Mouse (Mus musculus) frontal cortex, postnatal 14 days (tissue): ENCODE data around the gene Atp1a1.
A peak's percentile ranks its signal among the peaks of the same experiment; 100 is the strongest.

Experiments used
- DNase-seq, 2 experiments: peaks; one replicate each; pipeline ENCODE4 v3.0.0; 2022; ENCODE audit warnings: low spot score in 2 of 2

The Atp1a1 gene

DNA sequence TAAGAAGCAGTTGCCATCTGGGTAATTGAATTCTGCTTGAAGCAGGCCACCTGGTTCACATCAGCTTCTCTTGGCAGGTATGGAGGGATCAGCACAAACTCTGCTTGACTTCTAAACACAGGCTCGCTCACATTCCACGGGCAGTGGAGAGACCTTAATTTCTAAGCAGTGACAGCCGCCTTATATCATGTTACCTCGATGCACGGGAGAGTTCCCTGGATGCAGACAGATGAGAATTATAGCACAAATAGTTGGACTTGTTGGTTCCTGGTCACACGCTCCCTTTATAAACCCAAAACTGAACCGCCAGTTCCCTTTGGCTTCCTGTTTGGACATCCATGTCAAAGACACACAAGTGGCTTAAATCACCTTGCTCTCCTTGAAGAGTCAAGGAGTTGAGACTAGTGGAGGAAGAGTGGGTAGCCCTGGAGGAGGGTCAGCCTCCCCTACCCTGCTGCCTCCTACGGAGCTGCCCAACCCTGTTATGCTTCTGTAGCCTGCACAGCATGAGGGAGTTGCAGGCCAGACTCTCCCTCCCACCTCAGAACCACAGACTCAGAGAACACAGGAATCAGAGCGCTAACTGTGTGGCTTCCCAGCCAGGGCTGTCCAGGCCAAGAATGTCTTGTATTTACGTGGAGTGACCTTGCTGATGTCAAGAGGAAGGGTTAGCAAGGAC, 7.5 kb upstream of the Atp1a1 start:
- DNase-seq: no peak

DNA sequence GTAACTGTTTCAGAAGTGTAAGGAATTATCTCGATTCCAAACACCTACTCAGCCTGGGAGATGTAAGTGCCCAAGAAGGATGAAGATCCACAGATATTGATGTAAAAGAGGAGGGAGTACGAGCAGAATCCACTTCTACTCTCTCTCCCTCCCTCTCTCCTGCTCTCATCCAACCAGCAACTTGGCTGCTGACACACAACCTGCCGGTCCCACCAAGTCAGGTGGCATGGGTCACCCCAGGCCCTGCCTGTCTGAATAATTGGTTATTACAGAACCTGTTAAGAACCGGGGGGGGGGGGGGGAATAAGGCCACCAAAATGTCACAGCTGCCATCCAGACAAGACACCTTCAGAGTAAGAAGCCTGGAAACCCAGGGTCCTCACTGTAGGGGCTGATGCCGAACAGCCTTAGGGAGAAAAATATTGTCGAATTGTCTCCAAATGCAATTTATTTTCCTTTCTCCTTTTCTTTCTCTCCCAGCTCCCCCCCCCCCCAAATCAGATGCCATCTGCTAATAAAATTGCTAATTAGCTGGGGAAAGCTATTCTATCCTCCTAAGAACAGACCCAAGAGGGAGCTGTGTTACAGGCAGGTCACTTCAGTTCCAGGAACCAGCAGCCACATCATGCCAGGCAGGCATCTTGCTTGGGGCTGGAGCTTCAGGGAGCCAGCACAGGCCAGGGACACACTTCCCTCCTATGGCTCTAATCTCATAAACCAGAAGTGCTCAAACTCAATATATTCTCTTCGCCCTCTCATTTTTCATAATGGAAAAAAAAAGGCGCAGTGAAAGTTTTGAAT, 6.7 kb upstream of the Atp1a1 start:
- DNase-seq: no peak

DNA sequence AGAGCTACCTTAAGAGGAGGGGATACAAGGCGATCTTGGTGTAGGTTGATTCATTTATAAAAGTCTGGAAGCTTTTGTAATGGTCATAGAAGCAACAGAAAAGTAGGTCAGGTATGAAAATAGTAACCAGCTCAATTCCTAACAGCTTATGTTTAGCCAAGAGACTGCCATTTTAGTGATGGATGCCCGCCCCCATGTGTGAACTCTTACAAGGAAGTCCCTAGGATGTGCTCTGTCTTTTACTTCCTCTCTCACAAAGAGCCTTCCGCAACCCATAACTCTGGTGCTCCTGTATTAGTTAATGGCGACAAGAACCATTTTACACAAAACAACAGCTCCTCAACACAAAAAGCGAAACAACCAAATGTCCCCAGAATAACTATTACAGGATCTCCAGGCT, 4.8 kb upstream of the Atp1a1 start:
- DNase-seq: no peak

DNA sequence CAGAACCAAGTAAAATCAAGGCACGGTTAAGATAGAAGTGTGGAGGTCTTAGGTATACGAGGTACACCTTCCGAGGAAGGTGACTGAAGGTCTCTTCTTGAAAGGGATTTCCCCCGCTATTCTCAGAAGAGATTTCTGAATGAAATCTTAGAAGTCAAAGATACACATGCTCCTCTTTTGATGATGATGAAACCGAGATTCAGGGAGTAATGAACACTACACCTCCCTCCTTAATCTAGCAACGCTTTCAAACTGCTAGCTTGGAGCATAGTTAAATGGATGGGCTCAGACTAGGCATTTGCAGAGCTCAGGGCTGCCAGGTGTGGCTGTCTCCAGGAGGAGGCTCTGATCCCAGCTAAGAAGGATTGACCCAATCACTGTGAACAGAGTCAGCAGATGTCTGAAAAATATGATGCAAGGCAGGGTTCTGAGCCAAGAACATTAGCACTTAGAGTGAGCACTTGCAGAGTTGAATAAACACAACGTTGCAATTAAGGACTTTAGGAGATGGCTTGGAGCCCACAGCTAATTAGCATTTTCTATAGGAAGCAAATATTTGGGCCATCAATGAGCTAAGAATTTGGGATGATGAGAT, 2.5 kb upstream of the Atp1a1 start:
- DNase-seq: no peak

DNA sequence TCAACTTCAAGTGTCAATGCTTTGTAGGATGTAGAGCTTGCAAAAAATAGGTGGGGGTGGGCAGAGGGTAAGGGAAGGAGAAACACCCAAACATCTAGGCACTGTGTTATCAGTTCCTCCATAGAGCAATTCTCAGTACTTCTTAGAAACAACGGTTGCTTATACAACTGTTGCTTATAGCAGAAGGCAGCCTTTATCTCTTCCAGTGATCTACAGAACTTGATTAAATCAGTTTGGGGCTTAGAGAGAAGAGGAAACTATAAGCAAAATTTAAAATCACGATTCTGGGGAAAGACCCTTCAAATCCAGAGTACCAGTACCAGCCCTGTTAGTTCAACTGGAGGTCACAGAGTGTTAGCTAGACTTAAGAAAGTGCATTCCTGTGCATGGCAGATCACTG, 1.2 kb upstream of the Atp1a1 start:
- no peak for DNase-seq

DNA sequence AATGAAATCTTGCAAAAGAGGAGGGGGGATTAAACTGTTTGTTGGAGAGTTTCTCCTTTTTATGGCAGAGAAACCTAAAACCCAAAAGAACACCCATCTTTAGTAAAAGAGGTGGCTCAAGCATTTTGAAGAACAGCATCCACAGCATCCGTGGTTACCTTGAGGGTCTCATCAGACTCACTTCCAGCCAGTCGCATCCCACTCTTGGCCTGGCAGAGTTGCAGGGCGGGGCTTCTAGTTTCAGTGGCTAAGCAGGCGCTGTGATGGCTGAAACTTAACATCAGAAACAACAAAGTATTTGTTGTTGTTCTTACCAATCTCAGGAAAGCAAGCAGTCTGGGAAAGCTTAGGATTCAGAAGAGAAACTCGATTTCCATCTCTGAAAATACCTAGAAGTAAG, 807 bp upstream of the Atp1a1 start:
- no peak for DNase-seq

DNA sequence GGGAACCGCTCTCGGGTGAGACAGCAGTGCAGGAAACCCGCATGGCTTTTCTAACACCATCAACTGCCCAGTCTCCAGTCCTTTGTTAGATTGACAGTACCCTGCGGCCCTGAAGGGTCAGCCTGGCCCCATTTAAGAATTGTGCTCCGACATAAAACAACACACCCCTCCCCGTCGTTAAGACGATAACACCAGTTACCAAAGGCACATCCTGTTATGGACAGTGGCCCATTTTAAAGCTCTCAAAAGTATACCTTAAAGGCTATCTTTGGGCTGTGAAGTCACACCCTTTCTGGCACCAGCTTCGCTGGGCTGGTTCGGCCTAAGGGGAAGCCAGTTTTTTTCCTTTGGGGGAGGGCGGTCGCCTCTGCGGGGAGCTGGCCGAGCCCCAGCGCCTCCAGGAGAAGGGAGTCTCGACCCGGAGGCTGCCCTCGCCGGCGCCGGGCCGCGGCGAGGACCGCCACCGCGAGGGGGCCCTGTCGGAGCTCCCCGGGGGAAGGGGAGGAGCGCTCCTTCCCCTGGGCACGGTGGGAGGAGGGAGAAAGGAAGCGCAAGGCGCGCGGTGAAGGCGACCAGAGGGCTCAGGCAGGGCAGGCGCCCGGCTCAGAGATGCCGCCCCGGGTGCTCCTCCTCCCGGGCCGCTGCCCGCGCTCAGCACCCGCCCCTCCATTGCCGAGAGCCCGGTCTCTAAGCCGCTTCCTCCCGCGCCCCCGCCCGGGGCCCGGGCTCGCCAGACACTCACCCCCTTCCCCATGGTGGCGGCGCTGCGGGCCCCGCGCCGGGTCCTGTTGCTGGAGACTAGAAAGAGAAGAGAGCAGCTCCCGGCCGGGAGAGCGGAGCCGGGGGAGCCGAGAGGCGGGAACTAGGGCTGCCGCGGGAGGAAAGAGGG, 579 bp downstream of the Atp1a1 start:
- DNase-seq: peak; percentile 60

DNA sequence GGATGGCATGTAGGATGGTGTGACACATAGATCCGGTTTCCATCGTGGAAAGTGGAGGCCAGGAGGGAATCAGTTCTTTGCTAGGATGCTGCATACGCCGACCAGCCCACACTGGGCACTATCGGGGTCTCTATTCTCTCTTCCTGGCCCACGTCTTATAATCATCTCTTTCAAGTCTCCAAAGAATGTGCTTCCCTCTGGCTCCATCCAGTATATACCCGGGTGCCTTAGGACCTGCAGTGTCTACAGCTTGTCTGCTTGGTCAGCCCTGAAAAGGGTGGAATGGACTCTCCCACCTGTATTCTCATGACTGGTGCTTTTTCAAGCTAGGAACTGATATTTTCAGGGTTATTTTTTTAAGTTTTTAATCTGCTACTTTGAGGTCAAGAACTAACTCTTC, 1.3 kb downstream of the Atp1a1 start:
- DNase-seq: no peak

DNA sequence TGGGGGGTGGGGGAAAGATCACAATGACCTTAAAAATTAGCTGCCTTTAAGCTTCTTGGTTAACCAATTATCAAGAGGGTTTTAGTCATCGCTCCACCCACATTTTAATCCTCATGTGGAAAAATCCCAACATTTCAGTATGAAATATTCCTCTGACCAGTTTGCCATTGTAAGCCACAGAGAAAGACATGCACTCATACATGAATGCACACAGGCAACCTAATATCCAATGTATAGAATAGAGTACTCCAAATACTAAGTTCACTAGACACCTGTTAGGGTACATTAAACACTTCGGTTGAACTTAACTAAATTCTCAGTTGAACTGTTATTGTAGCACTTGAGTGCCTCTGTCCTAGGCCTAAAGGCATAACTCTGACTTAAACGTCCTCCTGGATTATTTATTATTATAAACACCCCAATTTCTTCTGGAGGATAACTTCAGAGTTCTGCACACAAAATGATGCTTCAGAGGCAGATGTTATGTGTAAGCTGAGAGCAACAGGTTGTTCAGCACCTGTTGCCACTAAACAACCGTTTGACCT, 1.9 kb downstream of the Atp1a1 start:
- no peak for DNase-seq

DNA sequence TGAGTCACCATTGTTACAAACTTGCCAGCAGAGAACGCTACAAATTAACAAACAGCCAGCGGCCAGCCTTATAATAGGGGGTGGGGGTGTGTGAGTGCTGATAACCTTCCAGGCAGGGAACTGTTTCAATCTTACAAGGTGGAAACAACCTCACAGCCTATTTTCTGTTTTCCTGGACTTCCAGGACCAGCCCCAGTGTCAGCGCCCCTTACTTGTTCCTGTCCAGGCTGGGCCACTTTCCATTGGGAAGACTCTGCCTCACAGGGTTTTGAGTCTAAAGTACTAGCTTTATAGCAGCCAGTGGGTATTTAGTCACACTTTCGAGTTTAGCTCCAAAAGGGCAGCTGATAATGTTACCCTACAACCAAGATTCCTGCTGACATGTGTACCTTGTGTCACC, 2.8 kb downstream of the Atp1a1 start:
- no peak for DNase-seq

DNA sequence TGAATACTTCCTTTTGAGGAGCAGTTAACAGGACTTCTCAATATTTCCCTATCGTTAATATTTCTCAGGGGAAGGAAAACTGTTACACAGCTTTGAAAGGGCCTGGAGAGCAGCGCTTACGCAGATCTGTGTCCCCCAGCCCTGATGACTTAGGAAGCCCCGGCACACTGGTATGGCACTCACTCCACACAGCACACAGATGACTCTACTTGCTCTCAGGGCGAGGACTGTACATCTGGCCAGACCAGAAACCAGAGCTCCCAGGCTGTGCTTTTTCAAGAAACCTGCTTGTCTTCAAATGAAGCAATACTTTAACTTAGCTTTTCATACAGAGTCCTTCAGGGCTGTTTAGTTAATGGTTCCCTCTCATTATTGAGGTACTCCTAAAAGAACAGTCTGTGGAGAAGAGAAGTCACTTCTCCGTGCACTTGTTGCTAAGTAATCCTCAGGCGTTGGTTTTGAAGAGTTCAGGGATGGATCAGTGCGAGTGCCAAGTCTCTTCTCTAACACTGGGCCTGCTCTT, 3.4 kb downstream of the Atp1a1 start:
- DNase-seq: no peak

DNA sequence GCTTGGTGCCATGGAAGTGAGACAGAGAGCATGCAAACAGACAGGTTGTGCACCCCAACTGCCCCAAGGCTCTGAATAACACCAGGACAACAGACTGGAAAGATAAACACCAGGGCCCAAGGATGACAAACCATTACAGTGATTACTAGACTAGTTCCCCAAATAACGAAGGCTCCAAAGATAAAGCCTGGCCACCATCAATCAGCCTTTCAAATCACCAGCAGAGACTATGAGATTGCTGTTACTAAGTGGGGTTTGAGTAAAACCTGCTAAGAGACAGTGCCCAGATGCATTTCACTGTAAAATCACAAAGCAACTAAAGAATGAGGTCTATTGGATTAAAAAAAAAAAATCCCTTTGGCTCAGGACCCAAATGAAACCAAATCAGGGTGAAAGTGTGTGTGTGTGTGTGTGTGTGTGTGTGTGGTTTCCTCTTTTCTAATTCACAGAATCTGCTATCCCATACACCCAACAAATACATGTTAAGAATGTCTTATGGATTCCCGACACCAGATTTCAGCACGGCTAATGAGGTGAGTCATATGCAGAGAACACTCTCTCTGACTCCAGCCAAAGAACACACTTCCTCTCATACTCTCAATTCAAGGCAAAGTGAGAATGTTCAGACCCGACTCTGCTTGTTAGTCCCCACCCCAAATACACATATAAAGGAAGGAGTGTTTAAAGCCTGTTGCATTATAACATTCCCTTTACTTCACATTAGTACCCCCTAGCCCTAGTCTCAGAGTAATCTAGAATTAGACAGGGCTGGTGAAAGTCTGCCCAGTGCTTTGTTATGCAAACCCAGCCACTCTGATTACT, 4.4 kb downstream of the Atp1a1 start:
- no peak for DNase-seq

DNA sequence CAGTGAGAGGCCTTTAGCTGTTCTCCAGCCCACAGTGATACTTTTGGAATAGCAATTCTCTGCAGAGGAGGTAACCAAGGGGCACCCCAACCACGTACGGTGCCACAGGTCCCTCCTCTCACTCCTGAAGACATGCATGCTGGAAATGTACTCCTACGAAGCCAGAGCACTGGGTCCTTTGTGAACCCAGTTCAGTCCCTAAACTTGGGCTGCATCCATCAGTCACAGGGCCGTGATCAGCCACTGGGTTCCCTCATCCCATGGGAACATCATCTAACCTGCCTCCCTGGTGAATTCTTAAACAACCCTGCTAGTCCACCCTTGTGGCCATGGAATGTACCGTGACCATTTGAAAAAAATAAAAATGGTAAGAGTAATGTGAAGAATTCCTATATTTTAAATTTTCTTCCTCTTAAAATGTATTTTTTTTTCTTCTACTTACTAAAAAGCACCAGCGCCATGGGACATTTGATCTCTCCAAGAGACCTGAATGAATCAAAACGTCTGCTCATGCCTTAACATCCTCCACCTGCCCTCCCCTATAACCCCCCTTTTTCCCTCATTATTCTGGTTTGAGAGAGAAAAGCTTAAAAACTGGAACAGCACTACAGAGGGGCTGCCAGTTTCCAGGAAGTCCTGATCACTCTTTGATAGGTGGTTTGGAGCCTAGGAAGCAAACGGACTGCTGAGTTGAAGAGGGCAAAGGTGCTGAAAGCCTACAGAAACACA, 5.1 kb downstream of the Atp1a1 start:
- no peak for DNase-seq

DNA sequence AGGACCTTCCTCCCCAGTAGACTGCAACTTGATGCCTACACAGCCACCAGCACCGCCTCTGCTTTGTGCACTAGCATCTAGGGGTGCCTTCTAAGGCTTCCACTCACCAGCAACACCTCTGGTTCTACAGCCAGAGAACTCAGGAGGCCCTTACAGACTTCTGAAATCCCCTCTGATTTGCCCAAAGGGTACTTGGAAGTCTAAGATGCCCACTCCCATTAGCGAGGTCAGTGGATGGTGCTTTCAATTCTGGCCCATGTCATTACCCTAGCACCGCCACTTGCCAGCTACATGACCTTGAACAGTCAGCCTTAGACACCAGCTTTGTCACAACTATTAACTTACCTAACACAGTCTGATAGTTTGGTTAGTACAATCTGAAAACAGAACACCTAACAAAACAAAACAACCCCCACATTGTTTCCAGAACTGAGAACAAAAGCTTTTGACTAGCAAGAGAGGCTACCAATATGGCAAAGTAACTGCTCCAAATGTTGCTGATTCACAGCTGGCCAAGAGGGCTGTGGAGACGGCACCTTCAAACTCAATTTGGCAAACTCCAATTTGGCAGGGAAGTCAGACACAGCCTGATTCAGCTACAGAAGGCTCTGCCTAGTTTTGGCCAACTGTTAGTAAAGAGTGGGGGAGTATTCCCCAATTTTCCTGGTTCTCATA, 6.1 kb downstream of the Atp1a1 start:
- DNase-seq: no peak

DNA sequence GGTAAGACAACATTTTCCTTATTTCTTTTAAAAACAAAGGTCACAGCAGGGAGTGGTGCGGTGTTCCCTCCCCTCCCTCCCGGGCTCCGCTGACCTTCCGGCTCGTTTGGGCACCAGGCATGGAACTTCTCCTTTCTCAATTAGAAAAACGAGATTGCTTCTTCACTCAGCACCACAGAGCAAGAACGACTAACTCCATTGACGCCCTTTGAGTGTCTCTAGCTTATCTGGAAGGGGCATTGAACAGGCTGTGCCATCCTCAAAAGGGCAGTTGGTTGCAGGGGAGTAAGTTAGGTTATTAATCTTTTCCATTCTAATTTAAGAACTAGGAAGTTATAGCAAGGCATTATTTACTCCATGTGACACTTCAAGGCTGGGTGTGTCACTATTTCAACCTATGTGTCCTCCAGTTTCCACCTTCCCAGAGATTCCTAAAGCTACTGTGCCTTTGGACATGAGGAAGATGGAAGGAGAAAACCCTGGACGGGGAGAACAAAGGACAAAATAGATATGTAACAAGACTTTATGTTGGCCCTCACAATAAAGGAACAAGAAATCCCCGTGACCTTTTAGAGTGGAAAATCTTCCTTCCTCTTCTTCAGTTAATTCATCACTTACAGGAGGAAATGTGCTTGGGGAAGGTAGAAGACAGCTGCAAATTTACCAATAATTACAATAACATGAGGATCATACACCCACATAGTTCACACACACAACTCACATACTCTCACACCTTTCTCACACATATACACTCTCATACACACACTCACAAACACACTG, 7.0 kb downstream of the Atp1a1 start:
- DNase-seq: no peak

DNA sequence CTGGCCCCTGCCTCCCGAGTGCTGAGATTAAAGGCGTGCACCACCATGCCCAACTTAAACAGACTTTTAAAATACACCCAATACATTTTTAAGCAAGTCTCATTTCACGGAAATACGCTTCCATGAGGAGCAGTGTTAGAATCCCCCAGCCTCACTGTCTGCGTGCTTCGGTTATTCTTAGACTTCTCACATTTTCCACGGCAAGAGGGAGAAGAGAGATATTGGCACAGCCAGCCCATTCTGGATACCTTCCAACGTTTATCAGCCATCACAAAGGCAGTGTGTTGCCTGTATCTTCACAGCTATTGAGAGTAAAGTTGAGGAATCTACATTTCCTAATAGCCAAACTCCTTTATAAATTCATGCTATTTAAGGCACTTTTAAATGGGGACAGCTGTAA, 7.8 kb downstream of the Atp1a1 start:
- no peak for DNase-seq

DNA sequence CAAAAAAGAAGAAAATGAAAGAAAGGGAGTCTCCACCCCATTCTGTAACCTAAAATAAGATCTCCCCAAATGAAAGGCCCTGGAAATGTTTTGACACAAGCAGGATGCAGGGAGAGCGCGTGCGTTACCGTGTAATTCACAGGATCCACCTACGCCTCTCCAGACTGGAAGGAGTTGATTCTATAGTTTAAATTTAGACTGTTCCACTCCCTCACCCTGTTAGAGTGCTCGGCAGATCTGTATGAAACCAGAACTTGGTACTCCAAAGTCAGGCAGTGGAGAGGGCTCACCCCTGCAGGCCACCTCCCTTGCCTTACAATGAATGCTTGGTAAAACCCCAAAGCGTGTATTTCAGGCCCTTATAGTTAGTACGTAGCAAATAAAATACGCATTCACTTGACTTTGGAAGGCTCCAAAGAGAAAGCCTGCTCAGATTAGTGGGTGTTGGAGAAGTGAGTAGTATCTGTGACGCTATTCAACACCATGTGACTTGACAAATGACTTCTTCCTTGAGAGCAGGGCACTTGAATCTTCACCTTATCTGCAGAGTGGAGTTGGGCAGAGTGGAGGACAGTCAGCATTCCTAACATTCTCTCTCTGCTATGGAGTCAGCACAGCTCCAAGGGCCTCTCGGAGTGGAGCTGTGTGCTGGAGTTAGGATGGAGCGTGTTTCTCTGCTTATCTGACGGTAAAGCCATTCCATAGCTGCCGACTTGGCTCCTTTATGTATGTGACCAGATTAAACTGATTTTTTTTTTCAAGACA, 8.4 kb downstream of the Atp1a1 start:
- peak in 1 of 2 experiments; percentile 50 for DNase-seq

DNA sequence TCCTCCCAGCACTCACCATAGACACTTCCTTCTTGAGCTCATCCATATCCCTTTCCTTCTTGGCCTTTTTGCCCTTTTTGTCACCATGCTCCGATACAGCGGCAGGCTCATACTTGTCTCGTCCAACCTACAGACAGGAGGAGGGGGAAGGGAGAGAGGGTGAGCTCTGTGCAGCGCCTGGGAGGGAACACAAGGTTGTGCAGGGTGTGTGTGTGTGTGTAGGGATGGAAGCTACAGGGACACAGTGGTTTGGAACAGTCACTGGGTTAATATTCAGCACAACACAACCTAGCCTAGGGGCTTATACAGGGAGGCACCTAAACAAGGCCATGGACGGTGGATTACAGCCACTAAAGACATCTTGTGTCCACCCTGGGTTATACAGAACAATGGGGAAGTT, 9.5 kb downstream of the Atp1a1 start:
- DNase-seq: no peak
